Mouse (Mus musculus) ovary, adult 2 months (tissue): ENCODE data around the gene Susd2. TPM values are rescaled to one million over a fixed set of nuclear protein-coding genes. Genes with fewer than 3 reads are reported as not detected.

Experiments used
- polyA plus RNA-seq: library from polyadenylated mRNA; depleted of rRNA; stranded (reverse); fragments of >200 nt; gene quantifications from 2 replicates; pipeline ENCODE4 v1.2.3, GENCODE M21; 2012; rRNA removed

Susd2 gene
- polyA plus RNA-seq, result 26.6 and 31.3 TPM in 2 replicates

DNA sequence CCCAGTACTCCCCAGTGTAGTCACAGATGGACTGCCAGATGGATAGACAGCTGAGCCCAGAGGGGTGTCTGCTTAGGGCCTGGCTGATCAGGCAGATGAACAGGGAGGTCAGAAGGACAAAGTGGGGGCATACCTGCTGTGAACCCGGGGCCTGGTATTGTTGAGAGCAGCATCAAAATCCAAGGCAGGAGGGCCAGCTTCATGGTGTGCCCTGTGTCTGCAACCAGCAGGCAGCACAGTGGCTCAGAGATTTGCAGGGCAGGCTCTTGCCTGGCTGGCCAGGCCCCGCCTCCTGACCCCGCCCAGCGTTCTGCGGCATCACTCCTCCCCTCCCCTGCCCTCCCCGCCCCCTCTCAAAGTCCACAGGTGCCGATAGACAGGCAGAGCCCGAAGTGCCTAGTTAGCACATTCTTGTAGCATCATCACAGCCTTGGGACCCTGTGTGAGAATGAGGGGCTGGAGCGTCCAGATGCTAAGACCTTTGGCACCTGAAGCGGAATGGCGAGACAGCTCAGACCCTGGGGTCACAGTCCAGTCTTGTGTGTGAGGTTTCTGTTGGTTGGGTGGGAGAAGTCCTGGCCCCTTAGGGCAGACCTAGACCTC, at the start of gene Susd2:
Gene Susd2, minus strand, starts transcription at position 268 of the 603 bp plus-strand sequence.

DNA sequence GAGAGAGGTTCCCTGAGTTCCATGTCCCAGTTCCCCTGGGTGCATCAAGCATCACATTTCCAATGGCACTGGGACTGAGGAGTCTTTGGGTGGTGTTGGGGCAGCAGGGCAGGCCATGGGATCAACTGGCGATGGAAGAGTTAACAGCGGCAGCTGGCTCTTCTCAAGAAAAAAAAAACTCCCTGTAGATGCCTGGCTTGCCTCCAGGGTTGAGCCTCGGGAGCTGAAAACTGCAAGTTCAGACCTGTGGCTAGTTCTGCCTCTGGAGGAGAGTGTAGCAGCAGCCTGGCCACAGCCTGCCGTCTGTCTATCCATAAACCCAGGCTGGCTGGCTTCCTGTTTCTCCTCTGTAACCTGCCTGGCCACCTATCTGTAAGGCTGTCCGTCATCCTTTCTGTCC, 54.7 kb downstream of the Susd2 start, which contains the start of gene Ggt5:
Gene Ggt5, plus strand, starts transcription at position 212 of the 400 bp plus-strand sequence.

Other genes starting within 250 kb of the Susd2 start
- gene Upb1, start 242.9 kb downstream of the Susd2 start, polyA plus RNA-seq, result 0.50 and 0.73 TPM in 2 replicates
- gene Snrpd3, start 126.5 kb downstream of the Susd2 start, polyA plus RNA-seq, result 8.7 and 16.5 TPM in 2 replicates
- gene Gucd1, start 126.0 kb downstream of the Susd2 start, polyA plus RNA-seq, result 53.2 and 53.9 TPM in 2 replicates
- 1.7 and 1.8 TPM in 2 replicates for gene Lrrc75b, start 83.7 kb downstream of the Susd2 start, polyA plus RNA-seq
- 3.4 and 4.0 TPM in 2 replicates for gene Ggt1, start 82.4 kb downstream of the Susd2 start, polyA plus RNA-seq
- 193 and 207 TPM in 2 replicates for gene Ggt5, start 54.7 kb downstream of the Susd2 start, polyA plus RNA-seq
- gene Cabin1, start 120.3 kb upstream of the Susd2 start, polyA plus RNA-seq, result 88.4 and 103 TPM in 2 replicates
- gene Ddt, start 129.4 kb upstream of the Susd2 start, polyA plus RNA-seq, result 54.5 and 72.3 TPM in 2 replicates
- 0.26 TPM in 1 of 2 replicates, not detected in the other for gene Gm20441, start 136.9 kb upstream of the Susd2 start, polyA plus RNA-seq
- gene Gstt3, start 137.4 kb upstream of the Susd2 start, polyA plus RNA-seq, result 21.2 and 24.0 TPM in 2 replicates
- gene Gstt1, start 154.6 kb upstream of the Susd2 start, polyA plus RNA-seq, result 91.9 and 118 TPM in 2 replicates
- not detected in 2 replicates for gene Gstt4, start 178.5 kb upstream of the Susd2 start, polyA plus RNA-seq
- 128 and 153 TPM in 2 replicates for gene Gstt2, start 193.4 kb upstream of the Susd2 start, polyA plus RNA-seq
- 3,406 and 5,173 TPM in 2 replicates for gene Mif, start 216.2 kb upstream of the Susd2 start, polyA plus RNA-seq
- 448 and 721 TPM in 2 replicates for gene Derl3, start 249.4 kb upstream of the Susd2 start, polyA plus RNA-seq